Mouse (Mus musculus) kidney, postnatal 0 days (tissue): Measurements from ENCODE around the gene Ppp2r2c. TPM values are rescaled to one million over a fixed set of nuclear protein-coding genes. Genes with fewer than 3 reads are reported as not detected.
A peak's percentile ranks its signal among the peaks of the same experiment; 100 is the strongest.

ENCODE experiments used
- ATAC-seq: fragments of 200-750 bp; cut with Nextera tagmentation; replicated peaks from 2 replicates; pipeline ENCODE4 v1.8.0; 2017; ENCODE audit warnings: low read depth, moderate number of reproducible peaks, moderate TSS enrichment, moderate library complexity; ENCODE audit not compliant: low FRiP score
- DNase-seq: peaks from one replicate; pipeline ENCODE4 v3.0.0-alpha.2; 2016; ENCODE audit warnings: low spot score
- H3K27ac ChIP-seq: fragments of 300-500 bp; sonication (generic); 2 replicates; pipeline ENCODE4 v1.5.1; 2014; ENCODE audit warnings: mild to moderate bottlenecking
- H3K27me3 ChIP-seq: fragments of 300-500 bp; sonication (generic); 2 replicates; pipeline ENCODE4 v1.6.1; 2014; ENCODE audit warnings: low read length, mixed read lengths; ENCODE audit not compliant: insufficient read depth
- H3K36me3 ChIP-seq: fragments of 300-500 bp; sonication (generic); 2 replicates; pipeline ENCODE4 v1.6.1; 2014; ENCODE audit warnings: low read length, mixed read lengths; ENCODE audit not compliant: insufficient read depth
- H3K4me1 ChIP-seq: fragments of 300-500 bp; sonication (generic); replicated peaks from 2 replicates; pipeline ENCODE4 v1.6.1; 2014; ENCODE audit warnings: antibody characterized with exemption, low read length, mixed read lengths; ENCODE audit not compliant: insufficient read depth
- H3K4me2 ChIP-seq: fragments of 300-500 bp; sonication (generic); 2 replicates; pipeline ENCODE4 v1.6.1; 2014; ENCODE audit warnings: mild to moderate bottlenecking, low read length, moderate library complexity, mixed read lengths
- H3K4me3 ChIP-seq: fragments of 300-500 bp; sonication (generic); replicated peaks from 2 replicates; pipeline ENCODE4 v1.5.1; 2014; ENCODE audit warnings: low read depth, low read length
- H3K9ac ChIP-seq: fragments of 300-500 bp; sonication (generic); 2 replicates; pipeline ENCODE4 v1.6.1; 2014; ENCODE audit warnings: low read depth, low read length
- H3K9me3 ChIP-seq: fragments of 300-500 bp; sonication (generic); replicated peaks from 2 replicates; pipeline ENCODE4 v1.6.1; 2016; ENCODE audit warnings: low read length, inconsistent platforms, mixed read lengths
- CTCF ChIP-seq: IDR thresholded peaks from 2 replicates; pipeline ENCODE4 v1.5.1; 2016; ENCODE audit warnings: antibody characterized with exemption, low read depth, mild to moderate bottlenecking, moderate library complexity
- WGBS: fragments of 180-500 bp; shearing (Covaris S2); extraction: QIAGEN DNeasy Blood & Tissue Kit; methylation state at CpG from one replicate; pipeline ENCODE4 v1.1.7; 2014; 5-methylcytosine and 5-hydroxymethylcytosine counted together
- polyA plus RNA-seq: library from polyadenylated mRNA; unstranded; fragments of >200 nt; fragmentation: Nextera tagmentation; extraction: Ambion mirVana; gene quantifications from 2 replicates; pipeline ENCODE4 v1.2.1, GENCODE M21; 2015

Ppp2r2c gene
- polyA plus RNA-seq, 1 experiment from 2014 or later: 0.11 TPM

GRCm38 (mm10) chr5:37001002-37001401, 132.7 kb downstream of the Ppp2r2c start:
- H3K9me3 ChIP-seq: no peaks in the 10 kb centered on the region
- WGBS: 83% methylated on average over 9 of the region's 9 CpGs
- no peak overlapping the region for H3K9ac ChIP-seq
- H3K27me3 ChIP-seq: no peaks in the 10 kb centered on the region
- no peak for DNase-seq
- no peaks in the 10 kb centered on the region for H3K4me1 ChIP-seq
- no peak for ATAC-seq
- no peak overlapping the region for H3K27ac ChIP-seq
- no peak overlapping the region for H3K4me2 ChIP-seq
- TF ChIP-seq CTCF: no peak
- H3K4me3 ChIP-seq: no peak overlapping the region
- no peaks in the 10 kb centered on the region for H3K36me3 ChIP-seq

- H3K4me1 ChIP-seq: no peaks in the 10 kb centered on the region
- DNase-seq: peak; percentile 64
Measured at GRCm38 (mm10) chr5:37002001-37002400, 133.7 kb downstream of the Ppp2r2c start.

More at GRCm38 (mm10) chr5:37002001-37002400, 133.7 kb downstream of the Ppp2r2c start:
- Histone ChIP-seq H3K27me3 (no peaks in the 10 kb centered on the region), H3K9ac (no peak overlapping the region), H3K36me3 (no peaks in the 10 kb centered on the region), H3K9me3 (no peaks in the 10 kb centered on the region), H3K4me3 (no peak overlapping the region), H3K4me2 (no peak overlapping the region), H3K27ac (no peak overlapping the region)
- ATAC-seq: no peak
- WGBS: 50% methylated on average over 2 of the region's 2 CpGs
- peak; percentile 87 for TF ChIP-seq CTCF

Other genes with a start within 250 kb of the Ppp2r2c start
- gene D5Ertd579e, start 172.5 kb upstream of the Ppp2r2c start, polyA plus RNA-seq: 19.8 and 19.9 TPM in 2 replicates
- 31.1 and 33.7 TPM in 2 replicates for gene Bloc1s4, start 119.9 kb upstream of the Ppp2r2c start, polyA plus RNA-seq
- 513 and 542 TPM in 2 replicates for gene Mrfap1, start 71.7 kb upstream of the Ppp2r2c start, polyA plus RNA-seq
- gene Man2b2, start 37.9 kb upstream of the Ppp2r2c start, polyA plus RNA-seq: 16.5 and 17.6 TPM in 2 replicates
- gene Wfs1, start 120.7 kb downstream of the Ppp2r2c start, polyA plus RNA-seq: 14.2 and 14.8 TPM in 2 replicates
- not detected in 2 replicates for gene Gm1043, start 216.9 kb downstream of the Ppp2r2c start, polyA plus RNA-seq